Mouse (Mus musculus): ENCODE data around the gene Dnajb6.

- TF ChIP-seq CTCF (IDR thresholded peaks at IDR 0.05; ENCODE audit: low read depth, low read length) (no peak), TAL1 (conservative IDR thresholded peaks at IDR 0.05; ENCODE audit: low read depth, low read length) (no peak)
These were observed 81.9 kb downstream of the Dnajb6 start for GRCm38 (mm10) chr5:29817400-29817799.
